Mouse (Mus musculus) thymus, adult 2 months (tissue): ENCODE data around the gene Cpa5.

Experiments used
- CTCF ChIP-seq: fragments of 200-500 bp; IDR thresholded peaks from 2 replicates; pipeline ENCODE4 v1.5.1; 2012; ENCODE audit warnings: mild to moderate bottlenecking, control low read depth, low read length, moderate library complexity, borderline replicate concordance; ENCODE audit not compliant: control insufficient read depth, poor library complexity, insufficient read depth; ENCODE audit errors: extremely low read depth
- POLR2A ChIP-seq: fragments of 200-500 bp; IDR thresholded peaks from 2 replicates; pipeline ENCODE4 v1.6.1; 2012; ENCODE audit warnings: mild to moderate bottlenecking, low read length, control low read depth, moderate library complexity; ENCODE audit not compliant: control insufficient read depth, poor library complexity, insufficient read depth; ENCODE audit errors: extremely low read depth

DNA sequence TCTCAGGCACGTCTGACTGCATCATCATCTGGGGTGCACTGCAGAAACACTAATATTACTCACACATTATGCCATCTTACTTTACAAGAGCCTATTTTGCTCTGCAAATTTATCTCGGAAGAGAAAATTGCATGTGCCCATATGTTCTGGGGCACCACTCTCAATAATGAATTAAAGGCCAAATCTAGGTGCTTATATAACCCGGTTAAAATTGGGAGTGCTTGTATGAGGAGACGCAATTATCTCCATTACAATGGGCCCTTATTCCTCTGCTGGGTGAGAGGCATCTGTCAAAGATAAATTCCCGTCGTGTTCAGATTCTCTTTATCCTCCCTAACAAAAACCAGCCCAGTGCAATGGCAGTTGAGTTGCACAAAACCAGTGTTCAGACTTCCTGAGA, 54.0 kb downstream of the Cpa5 start:
- TF ChIP-seq CTCF (no peak), POLR2A (no peak)
